Mouse (Mus musculus) heart, postnatal 0 days (tissue): ENCODE measurements around the gene Cdc42se1.

ENCODE experiments used
- CTCF ChIP-seq: IDR thresholded peaks from 2 replicates; pipeline ENCODE4 v1.5.1; 2016; ENCODE audit warnings: antibody characterized with exemption, control low read depth, low read depth
- EP300 ChIP-seq: IDR thresholded peaks from 2 replicates; pipeline ENCODE4 v1.6.1; 2016; ENCODE audit warnings: antibody characterized with exemption, low read depth

DNA sequence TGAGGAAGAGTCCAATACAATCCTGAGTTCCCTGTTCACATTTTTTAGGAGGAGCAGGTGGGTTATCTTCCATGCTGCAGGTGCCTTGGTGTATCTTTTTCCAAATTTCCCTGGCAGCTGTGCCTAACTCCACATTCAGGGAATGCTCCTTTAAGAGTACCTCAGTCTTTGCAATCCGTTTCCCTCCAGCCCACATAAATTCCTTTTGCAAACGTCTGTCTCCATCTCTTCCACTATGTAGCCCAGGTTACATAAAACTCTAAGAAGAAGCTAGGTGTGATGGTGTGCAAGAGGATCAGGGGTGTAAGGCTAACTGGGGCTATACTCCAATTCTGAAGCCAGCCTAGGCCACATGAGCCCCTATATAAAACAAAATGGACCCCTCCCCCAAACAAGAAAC is 14.6 kb downstream of the Cdc42se1 start:
- TF ChIP-seq CTCF (no peak), EP300 (no peak)
